Mouse (Mus musculus): ENCODE measurements around the gene Hps6.
A peak's percentile ranks its signal among the peaks of the same experiment; 100 is the strongest.

Gene Hps6

DNA sequence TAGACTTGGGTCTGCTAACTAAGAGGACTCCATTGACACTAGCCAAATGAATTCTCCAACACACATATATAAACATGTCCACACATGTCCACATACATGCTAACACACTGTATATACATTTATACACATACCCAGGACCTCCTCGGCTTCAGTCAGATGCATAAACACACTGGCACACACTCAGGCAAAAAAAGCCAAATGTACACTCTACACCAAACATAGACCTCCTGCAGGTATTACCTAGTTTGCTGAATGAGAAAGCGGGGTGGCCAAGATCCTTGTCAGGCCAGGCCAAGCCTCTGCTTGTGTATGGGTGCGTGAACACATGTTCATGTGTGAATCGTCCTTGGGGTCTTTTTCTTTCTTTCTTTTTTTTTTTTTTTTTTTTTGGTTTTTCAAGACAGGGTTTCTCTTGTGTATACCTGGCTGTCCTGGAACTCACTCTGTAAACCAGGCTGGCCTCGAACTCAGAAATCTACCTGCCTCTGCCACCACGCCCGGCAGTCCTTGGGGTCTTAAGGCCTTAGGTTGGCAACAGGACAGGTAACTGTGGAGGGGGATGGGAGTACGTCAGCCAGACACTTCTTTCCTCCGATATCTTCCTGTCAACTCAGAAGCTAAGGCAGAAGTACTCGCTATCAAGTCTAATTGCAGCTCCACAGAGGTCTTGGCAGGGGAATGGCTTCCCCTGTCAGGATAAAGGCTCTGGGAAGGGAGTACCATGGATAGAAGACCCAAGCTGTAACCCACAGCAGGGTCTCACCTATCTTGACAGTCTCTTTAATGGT is 27.1 kb downstream of the Hps6 start:
- DNase-seq, result no peak

DNA sequence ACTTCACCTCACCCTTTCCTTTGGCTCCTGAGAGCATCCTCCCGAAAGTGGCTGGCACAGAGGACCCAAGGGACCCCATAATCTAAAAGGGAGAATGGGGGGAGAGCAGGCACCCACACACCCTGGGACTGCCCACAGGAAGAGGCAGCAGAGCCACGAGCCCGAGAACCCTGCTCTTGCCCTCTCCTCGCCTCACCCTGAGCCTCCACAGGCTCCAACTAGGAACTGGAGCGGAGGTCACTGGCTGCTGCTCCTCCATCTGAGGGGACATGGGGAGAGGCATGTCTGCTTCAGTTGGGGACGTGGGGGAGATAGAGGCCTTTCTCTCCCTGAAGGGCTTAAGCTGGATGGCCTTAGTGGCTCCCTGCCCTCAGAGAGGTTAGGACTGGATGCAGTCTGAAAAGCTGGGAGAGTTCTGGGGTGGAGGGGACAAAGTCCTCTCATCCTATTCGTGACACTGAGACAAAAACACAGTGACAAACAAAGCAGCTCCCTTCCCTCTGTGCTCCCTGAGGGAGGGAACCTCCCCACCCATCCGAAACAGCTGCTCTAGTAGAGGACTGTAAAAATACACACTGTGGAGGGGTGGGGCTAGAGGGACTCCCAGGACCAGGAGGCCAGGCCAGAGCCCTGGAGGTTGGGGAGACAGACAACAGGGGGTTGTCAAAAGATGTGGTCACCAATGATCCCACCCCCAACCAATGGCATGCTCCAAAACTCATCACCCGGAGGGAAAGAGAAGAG is 28.6 kb downstream of the Hps6 start:
- no peak for DNase-seq

DNA sequence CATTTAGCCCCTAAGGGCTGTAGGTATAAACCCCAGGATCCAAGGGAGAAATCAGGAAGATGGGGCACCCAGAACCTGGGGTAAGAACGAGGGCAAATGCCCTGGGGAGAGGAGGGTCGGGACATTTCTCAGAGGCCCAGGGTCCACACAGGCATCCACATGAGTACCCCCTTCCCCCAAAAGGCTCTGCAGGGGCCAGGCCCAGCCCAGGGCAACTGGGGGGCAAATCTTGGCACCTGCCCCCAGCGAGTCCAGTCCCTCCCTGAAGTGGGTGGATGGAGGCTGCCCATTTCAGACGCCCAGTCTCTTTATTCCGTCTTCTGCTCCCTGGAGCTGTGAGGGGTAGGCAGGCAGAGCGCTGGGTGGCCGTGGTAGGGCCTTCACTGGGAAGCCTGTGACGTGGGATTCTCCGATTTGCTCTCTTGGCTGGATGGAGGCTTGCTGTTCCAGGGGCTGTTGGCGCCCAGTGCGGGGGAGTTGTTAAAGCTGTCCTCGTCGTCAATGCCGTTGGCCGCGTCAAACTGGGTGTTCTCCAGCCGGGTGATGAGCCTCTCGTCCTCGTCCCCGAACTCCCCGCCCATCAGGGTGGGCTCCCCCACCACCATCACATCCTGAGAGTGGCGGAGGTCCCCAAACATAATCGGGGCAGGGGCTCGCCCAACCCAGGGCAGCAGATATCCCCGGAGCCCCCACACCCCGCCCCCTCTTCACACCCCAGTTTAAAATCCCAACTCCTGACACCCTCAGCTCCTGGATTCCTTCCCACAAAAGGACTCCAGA is 29.6 kb downstream of the Hps6 start:
- DNase-seq, result no peak

DNA sequence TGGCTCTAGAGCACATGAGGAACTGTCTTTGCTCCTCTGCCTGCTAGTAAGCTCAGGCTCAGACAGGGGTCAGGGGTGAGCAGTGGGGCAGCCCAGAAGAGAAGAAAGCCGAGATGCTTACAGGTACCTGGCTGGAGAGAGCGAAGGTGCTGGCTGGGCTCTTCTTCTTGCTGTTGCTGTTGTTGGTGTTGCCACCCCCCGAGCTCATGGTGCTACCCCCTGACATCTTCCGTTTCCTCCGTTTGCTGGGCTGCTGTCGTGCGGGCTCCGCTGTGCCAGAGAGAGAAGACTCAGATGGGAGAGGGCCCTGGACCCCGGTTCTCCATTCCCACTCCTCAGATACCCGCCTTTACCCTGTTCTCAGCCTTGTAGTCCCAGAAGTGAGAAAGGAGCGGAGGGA is 30.6 kb downstream of the Hps6 start:
- DNase-seq, result no peak

DNA sequence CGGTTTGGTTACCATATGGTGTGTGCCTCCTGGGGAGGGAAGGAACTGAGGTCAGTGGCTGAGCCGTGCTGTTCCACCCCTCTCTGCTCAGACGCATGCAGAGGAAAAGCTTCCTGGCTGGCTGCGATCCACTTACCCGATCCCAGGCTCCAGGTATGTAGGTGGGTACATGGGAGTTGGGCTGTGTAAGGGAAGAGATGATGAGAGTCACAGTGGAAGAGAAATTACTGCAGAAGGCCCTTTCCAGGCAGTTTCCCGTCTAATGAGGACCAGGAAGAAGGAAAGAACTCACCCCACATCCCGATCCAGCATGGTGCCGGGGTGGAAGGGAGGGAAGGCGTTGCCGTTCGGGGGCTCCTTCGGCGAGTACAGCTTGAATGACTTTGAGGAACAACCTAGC is 32.7 kb downstream of the Hps6 start:
- no peak for DNase-seq

DNA sequence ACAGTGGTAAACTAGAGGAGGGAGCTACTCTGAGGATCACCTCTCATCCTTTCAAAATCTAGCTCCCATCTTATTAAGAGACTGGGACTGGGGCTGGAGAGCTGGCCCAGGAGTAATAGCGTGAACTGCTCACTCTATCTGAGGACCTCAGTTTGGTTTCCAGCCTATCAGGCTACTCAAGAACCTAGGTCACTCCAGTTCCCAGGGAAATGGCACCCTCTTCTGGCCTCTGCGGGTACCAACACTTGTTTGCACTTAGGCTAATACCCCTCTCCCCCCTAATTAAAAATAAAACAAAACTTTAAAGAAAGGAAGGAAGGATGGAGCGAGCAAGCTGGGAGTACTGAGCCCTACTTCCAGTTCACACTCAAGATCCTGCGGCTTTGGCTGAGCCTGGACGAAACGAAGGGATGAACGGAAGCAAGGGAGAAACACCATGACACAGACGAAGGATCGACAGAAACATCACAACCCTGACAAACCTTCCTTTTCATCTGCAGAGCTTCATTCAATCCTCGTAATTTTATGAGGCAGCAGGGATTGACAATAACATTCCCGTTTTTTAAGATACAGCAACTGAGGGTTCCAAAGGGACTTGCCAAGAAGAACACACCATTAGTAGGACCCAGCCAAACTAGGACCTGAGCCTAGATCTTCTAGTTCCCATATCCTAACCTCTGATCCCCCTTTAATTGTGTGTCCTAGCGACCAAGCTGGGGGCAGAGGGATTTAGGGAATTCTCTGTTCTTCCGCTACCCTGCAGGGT is 33.4 kb downstream of the Hps6 start:
- no peak for DNase-seq

DNA sequence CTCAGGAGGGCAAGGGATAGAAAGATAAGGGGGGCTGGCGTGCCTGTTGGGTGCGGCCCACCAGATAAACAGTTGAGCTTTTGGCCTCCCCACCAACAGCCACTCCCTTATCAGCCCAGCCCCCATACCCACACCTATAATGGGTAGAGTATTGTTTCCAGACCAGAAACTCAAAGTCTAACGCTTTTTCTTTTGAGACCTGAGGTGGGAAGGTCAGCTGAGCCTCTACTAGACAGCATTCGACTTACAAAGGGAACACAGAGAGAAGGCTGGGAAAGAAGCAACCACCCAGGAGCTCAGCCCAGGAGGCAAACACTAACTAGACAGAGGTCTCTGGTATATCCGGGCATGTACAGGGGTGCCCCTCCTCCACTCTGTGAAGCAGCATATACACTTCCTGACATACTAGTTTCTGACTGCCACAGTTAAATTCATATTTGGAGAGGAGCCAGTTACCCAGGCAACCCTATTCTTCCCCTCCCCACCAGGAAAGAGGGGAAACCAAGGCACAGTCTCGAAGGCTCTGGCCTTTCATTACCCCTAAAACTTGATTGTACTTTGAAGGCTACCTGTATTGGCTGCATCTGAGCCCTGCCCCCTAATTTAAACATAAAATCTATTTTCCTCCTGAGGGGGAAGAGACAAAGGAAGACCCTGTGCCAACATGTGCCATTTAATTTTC is 34.1 kb downstream of the Hps6 start:
- DNase-seq, result no peak

DNA sequence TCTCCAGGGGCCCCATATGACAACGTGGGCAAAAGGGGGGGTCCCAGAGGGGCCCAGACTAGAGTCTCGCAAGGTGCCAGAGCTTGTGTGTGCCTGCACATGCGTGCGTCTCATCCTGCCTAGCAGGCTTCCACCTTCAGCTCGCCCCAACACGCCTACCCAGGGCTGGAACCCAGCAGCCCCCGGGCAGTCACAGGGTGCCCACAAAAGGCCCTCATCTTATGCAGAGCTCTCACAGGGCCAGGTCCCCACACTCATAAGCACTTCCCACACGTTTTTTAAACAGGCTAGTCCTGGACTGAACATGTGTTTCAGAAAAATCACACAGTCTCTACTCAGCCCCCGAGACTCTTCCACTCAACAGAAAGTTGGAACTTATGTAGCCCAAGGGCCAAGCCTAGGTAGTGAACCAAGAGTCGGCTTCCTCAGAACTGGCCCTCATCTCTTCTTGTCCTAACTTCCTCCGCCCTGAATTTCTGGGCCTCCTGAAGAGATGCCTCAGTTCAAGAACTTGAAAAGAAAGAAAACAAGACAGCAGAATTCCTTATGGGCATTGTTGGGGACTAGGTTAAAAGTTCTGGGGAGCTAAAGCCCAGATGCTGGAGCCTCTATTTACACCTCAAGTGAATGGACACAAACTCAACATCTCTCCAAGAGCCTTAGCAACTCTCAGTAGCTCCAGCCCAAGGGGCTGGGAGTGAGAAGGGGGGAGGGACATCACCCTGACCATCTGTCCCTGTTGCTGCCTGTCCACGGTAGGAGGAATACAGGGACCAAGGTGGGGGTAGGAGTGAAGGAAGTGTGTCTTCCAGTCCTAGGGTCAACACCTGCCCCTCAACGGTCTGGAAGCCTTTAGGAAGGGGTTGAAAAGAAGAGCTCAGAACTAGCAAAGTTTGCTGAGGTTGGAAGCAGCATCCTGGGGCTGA is 34.9 kb downstream of the Hps6 start:
- no peak for DNase-seq

DNA sequence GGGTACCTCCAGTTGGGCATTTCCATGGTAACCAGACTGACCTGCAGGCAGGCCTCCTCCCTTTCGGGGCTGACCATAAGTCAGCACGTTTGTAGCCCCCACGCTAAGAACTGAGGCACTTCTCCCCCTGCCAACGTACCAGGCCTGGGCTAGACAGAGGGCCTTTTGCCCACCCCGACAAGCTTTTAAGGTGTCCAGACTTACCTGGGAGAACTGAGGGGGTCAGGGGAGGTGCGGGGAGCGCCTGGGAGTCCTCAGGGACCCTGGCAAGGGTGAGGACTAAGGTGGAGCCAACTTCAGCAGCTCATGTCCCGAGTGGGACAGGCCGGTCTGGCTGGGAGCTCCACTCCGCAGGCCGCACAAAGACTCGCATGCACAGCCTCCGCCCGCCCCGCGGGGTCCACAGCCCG is 35.5 kb downstream of the Hps6 start:
- DNase-seq, result no peak

DNA sequence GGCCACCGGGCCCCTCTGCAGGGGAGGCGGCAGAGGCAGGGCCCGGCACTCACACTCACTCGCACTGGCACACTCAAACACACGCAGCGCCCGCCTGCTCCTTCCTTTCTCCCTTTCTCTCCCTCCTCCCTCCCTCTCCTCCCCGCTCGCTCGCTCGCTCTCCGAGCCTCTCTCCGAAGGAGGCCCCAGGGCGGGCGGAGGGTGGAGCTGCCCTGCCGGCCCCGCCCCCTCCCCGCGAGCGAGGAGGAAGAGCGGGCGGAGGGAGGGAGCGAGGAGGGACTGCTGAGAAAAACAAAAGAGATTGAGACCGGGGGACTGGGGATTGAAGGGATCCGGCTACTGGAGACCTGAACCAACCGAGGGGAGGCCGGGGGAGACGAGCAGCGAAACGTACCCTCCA is 36.2 kb downstream of the Hps6 start:
- DNase-seq, result peak; percentile 77

DNA sequence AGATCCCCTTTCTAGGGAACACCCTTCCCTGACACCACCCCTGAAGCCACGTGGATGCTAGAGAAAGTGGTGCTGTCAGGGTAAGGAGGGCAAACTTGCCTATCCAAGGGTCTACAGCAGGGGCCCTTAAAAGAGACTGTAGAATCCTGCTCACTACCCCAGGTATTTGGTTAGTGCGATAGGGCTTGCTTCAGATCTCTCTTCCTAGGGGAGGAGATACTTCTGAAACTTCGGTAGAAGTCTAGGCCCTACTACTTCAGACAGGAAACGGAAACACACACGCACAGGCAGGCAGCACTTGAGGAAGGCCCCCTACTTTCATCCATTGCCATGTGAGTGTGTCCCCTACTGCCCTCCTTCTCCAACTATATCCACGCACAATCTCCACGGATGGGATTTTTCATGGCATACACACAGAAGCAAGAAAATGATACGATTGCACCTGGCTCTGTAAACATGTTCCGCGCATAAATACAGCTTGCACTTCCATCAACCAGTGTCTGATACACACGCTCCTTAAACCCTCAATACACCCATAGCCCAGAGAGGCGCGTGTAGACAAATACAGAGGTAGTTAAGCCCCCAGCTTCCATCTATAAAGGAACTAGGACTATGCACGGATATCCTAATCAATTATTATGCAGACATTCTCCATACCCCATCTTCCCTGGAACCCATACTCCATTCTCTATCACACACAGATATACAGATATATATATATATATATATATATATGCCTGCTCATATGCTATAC is 37.0 kb downstream of the Hps6 start:
- DNase-seq, result no peak

DNA sequence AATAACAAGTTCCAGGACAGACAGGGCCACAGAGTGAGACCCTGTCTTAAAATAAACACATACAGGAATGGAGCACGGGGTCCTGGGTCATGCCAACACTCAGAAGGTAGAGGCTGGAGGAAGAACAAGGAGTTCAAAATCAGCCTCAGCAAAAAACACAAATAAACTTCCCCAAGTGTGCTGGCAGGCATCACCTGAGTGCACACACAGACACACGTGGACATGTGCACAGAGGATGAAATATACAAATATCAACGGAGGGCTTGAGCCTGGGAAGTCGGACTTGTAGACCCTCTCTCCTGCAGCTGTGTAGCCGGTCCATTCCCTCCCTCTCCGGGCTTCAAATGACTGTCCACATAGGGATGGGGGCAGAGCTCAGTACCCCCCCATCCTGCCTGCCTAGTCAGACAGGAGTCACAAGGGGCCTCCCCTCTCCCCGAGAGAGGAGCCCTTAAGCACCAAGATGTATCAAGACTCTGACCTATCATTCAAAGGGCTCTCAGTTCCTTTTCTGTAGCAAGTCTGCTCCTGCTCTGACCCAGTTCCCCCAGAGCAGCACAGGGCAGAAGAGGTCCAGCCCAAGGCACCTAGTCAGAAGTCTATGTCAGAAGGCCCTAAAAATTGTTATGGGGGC is 38.1 kb downstream of the Hps6 start:
- no peak for DNase-seq

DNA sequence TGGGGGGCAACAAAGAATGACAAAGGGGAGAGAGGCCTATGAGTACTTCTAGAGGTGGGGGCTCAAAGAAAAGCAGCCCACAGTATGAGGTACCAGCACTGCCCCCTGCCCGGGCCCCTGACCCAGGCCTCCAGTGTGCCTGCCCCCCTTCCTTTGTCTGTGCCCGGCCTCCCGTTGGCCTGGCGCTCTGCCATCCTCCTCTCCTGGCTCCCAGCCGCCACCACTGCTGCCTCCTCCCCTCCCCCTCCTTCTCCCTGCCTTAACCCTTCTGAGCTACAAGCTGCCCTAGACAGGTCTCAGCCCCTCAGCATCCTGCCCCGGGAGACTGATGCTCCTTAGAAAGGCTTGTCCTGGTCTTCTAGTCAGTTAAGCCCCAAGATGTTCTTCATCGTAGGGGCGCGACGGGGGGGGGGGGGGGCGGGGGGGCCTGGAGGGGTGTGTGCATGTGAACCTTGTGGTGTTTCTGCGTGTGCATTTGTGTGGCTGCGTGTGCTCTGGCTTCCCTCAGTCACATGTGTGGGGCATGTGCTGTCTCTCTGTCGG is 38.7 kb downstream of the Hps6 start:
- DNase-seq, result peak; percentile 86

DNA sequence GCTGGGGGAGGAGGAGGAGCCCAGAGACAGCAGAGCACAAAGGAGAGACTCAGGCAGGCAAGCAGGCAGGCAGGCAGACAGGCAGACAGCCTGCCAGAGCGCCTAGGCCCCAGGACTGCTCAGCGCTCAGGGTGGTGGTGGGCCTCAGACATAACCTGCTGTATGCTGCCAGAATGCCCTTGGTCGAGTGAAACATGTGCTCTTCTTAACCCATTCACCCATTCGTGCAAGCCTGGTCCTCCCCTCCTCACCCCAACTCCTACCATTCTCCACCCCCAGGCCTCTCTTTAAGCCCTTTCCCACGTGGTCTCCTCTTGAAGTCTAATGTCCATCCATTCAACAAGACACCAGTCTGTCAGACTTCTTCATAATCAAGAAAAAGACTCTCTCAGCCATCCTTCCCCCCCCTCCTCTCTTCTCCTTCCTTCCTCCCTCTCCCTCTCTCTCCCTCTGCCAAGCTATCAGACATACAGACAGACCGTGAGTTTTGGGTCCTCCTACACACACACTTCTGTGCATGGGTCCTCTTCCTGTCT is 39.2 kb downstream of the Hps6 start:
- peak; percentile 46 for DNase-seq

DNA sequence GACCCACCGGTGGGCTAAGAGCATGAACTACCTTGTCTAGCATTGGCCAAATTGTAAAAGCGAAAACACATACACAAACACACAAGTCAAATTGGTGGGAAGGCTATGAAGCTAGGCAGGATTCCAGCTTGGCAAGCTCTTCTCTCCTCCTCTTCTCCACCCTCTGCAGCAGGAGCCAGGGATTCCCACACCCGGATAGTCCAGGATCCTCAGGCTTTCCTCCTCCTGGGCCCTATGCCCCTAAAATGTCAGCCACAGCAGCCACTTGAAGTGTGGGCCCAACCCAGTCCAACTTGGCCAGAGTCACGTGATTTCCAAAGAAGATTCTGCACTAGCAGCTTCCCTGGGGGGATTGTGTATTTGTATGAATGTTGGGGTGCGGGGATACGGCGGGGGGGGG is 40.1 kb downstream of the Hps6 start:
- no peak for DNase-seq

DNA sequence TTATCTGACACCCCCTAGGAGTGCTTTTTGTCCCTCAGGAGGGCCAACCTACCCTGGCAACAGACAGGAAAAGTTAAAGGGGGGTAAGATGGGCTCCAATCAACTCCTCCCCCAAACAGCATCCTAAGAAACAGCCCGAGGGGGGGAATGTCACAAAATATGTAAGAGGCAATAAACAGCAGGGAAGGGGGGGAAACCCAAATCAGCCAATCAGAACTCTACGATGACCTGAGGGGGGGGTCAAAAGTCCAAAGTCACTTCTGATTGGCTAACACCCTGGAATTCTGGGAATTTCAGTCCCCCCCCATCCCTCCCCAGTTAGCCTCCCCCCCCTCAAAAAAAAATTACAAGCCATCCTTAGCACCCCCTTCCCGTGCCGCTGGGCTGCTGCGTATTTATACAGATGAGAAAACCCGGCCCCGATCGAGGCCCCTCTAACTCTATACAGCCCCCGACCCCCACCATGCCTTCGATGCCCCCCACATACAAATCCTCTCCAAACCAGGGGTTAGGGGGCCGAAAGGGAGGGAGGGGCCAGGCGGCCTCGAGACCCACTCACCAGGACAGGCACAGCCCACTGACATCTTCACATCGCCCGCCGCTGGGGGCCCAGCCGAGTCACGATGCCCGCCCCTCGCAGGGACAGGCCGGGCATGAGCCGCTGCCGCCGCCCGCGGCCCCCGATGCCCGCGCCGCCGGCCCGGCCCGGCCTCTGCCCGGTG is 41.1 kb downstream of the Hps6 start, which contains the start of gene Pprc1:
Gene Pprc1, plus strand, starts transcription at position 616 of the 722 bp plus-strand sequence.
- DNase-seq, result peak; percentile 38

DNA sequence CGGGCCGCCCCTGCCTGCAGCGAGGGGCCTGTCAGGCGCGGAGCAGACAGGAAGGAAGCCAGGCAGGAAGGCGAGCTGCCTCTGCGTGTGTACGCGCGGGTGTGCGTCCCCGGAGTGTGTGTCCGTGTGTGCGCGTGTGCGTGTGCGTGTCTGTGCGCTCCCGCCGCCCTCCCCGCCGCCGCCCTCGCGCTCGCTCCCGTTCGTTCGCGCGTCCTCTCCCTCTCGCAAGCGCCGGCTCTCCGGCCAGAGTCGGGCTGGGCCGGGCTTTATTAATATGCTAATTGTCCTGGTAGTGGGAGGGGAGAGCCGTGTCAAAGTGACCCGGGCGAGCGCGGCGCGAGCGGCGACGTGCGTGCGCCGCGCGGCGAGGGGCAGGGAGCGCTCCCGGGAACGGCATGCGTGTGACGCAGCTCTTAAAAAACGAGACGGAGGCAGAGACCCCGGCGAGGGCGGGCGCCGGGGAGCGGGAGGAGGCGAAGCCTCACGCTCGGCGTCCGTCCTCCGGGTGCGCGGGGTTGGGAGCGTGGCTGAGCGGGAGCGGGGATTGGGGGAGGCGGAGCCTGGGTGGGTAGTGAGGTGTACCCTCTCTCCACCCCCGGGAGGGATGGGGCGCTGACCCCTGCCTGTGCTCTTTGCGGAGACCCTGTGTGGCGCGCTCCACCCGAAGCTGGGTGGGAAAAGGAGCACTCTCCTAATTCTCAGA is 41.8 kb downstream of the Hps6 start, which contains the start of gene Ldb1:
Gene Ldb1, minus strand, starts transcription at position 222 of the 703 bp plus-strand sequence.
- peak; percentile 80 for DNase-seq
